Mouse (Mus musculus): Measurements from ENCODE around the gene Avp. TPM values are rescaled to one million over a fixed set of nuclear protein-coding genes. Genes with fewer than 3 reads are reported as not detected.

Avp gene
- total and polyA plus RNA-seq, 2 experiments from 2014 or later = 0.73 to 0.78 TPM

DNA sequence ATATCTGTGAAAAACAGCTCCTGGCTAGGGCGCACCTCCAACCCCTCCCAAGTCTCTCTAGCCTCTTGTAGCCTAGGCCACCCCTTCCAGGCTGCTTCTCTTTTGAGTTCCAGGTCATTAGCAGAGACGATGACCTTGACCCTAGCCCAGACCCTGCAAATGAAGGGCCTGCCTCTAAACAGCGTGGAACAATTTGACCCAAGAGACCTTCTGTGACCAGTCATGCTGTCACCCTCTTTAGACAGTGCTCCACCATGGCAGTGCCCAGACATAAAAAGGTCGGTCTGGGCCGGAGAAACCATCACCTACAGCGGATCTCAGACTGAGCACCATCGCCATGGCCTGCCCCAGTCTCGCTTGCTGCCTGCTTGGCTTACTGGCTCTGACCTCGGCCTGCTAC, 6.5 kb downstream of the Avp start, which contains the start of gene Oxt:
Gene Oxt, plus strand, starts transcription at position 301 of the 400 bp plus-strand sequence.
- WGBS = 45% methylated on average over 9 of the region's 9 CpGs
- no peaks in the 10 kb centered on the region for H3K9me3 ChIP-seq (ENCODE audit: low read length)
- H3K27ac ChIP-seq = no peak within 1 kb of the TSS
- H3K27me3 ChIP-seq (ENCODE audit: insufficient read depth, low read length) = peaks cover 41% of the 10 kb centered on the region
- no peak for DNase-seq (ENCODE audit: low spot score)
- no peak within 1 kb of the TSS for H3K9ac ChIP-seq (replicated peaks; ENCODE audit: low read length)
- peaks cover 11% of the 10 kb centered on the region for H3K4me1 ChIP-seq (ENCODE audit: insufficient read depth, low read length)
- TF ChIP-seq CTCF (IDR thresholded peaks at IDR 0.05; ENCODE audit: low read depth) = no peak
- ATAC-seq = no peak
- H3K4me2 ChIP-seq (ENCODE audit: low read depth, low read length) = peak within 1 kb of the TSS; percentile 49
- H3K4me3 ChIP-seq (ENCODE audit: low read length) = peak within 1 kb of the TSS; percentile 19
- no peaks in the 10 kb centered on the region for H3K36me3 ChIP-seq (ENCODE audit: insufficient read depth, low read length)

DNA sequence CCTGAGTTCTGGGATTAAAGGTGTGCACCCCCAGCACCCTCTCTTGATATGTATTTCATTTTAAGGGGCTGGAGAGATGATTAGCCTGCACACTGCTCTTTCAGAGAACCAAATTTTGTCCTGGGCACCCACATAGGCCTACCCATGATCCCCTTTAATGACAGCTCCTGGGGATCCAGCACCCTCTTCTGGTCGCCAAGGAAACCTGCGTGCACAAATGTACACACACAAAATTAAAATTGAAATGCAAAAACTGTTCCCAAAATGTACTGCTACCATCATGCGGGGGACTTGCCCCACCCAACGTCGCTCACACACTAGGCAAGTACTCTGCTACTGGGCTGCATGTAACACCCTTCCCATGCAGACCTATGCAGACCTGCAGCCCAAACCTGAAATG, 7.4 kb downstream of the Avp start:
- Histone ChIP-seq H3K9ac (replicated peaks; ENCODE audit: low read length) (no peak overlapping the region), H3K27me3 (ENCODE audit: insufficient read depth, low read length) (peaks cover 32% of the 10 kb centered on the region), H3K4me1 (ENCODE audit: insufficient read depth, low read length) (peaks cover 5% of the 10 kb centered on the region), H3K9me3 (ENCODE audit: low read length) (no peaks in the 10 kb centered on the region), H3K4me2 (ENCODE audit: low read depth, low read length) (no peak overlapping the region), H3K27ac (no peak overlapping the region), H3K4me3 (ENCODE audit: low read length) (no peak overlapping the region), H3K36me3 (ENCODE audit: insufficient read depth, low read length) (no peaks in the 10 kb centered on the region)
- DNase-seq (ENCODE audit: low spot score) (no peak), ATAC-seq (no peak)
- no peak for TF ChIP-seq CTCF (IDR thresholded peaks at IDR 0.05; ENCODE audit: low read depth)
- WGBS = 83% methylated on average over 5 of the region's 5 CpGs

DNA sequence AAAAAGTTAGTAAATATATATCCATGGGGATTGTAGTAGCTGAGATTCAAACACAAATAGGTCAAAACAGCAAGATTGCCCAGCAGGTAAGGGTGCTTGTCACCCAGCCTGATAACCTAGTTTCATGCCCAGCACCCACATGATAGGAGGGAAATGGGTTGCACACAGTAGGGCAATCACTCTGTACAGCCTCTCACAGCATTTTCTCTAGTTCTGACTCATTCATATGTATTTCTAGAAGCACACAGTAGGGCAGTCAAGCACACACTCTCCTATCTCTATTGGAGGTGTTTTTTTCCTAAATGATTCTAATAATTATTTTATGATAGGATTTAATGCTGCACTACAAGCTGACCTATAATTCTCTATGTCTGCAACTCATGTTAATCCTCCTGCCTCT, 12.4 kb downstream of the Avp start:
- no peak overlapping the region for H3K4me3 ChIP-seq (ENCODE audit: low read length)
- H3K27me3 ChIP-seq (ENCODE audit: insufficient read depth, low read length) = no peaks in the 10 kb centered on the region
- no peaks in the 10 kb centered on the region; the same call in 1 of the 2 replicates for H3K4me1 ChIP-seq (ENCODE audit: insufficient read depth, low read length)
- DNase-seq (ENCODE audit: low spot score) (no peak), ATAC-seq (no peak)
- peaks cover 17% of the 10 kb centered on the region; the same call in 1 of the 2 replicates for H3K36me3 ChIP-seq (ENCODE audit: insufficient read depth, low read length)
- TF ChIP-seq CTCF (IDR thresholded peaks at IDR 0.05; ENCODE audit: low read depth) = no peak
- H3K9ac ChIP-seq (replicated peaks; ENCODE audit: low read length) = no peak overlapping the region
- no peak overlapping the region for H3K27ac ChIP-seq
- H3K9me3 ChIP-seq (ENCODE audit: low read length) = no peaks in the 10 kb centered on the region
- no peak overlapping the region for H3K4me2 ChIP-seq (ENCODE audit: low read depth, low read length)

DNA sequence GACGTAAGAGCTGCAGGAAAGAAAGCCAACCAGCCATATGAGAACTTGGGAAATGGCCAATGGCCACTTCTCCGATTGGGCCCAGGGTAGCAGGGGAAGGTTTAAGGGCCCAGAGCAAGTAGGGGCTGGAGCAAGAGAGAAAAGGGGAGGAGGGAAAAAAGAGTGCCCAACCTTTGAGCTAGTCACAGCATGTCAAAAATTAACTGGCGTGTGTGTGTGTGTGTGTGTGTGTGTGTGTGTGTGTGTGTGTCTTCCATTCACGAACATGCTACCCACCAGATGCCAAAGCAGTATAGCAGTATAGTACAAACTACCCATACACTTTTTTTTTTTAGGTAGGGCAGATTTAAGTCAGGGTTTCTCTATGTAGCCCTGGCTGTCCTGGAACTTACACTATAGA, 13.4 kb downstream of the Avp start:
- 49% methylated on average over 4 of the region's 4 CpGs for WGBS
- DNase-seq (ENCODE audit: low spot score) = no peak
- TF ChIP-seq CTCF (IDR thresholded peaks at IDR 0.05; ENCODE audit: low read depth) = no peak
- Histone ChIP-seq H3K36me3 (ENCODE audit: insufficient read depth, low read length) (peaks cover 17% of the 10 kb centered on the region; the same call in 1 of the 2 replicates), H3K4me1 (ENCODE audit: insufficient read depth, low read length) (peaks cover 5% of the 10 kb centered on the region), H3K4me2 (ENCODE audit: low read depth, low read length) (no peak overlapping the region), H3K9ac (replicated peaks; ENCODE audit: low read length) (no peak overlapping the region), H3K4me3 (ENCODE audit: low read length) (no peak overlapping the region), H3K27ac (no peak overlapping the region), H3K9me3 (ENCODE audit: low read length) (no peaks in the 10 kb centered on the region), H3K27me3 (ENCODE audit: insufficient read depth, low read length) (no peaks in the 10 kb centered on the region)
- ATAC-seq = no peak

DNA sequence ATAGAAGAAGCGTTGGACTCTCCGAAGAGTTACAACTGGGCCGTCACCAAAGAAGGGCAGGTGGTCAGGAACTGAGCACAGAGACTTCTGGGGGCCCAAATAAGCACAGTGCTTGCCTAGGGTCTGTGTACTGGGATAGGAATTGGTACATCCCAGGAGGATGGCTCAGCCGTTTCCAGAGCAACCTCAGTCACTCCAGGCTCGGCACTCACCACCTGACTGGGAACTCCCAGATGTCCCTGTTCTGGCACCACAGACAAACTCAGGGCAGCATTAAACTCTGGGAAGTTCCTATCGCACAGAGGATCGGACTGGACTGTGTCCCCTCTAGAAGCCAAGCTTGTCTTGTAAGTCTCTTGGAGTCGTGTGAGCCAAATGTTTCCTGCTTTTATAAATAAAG, 17.4 kb downstream of the Avp start:
- Histone ChIP-seq H3K27ac (no peak overlapping the region), H3K4me2 (ENCODE audit: low read depth, low read length) (peak overlapping the region; percentile 78), H3K9me3 (ENCODE audit: low read length) (no peaks in the 10 kb centered on the region), H3K4me3 (ENCODE audit: low read length) (peak overlapping the region; percentile 86; the same call in 1 of the 2 replicates), H3K9ac (replicated peaks; ENCODE audit: low read length) (peak overlapping the region; percentile 82; the same call in 1 of the 2 replicates), H3K4me1 (ENCODE audit: insufficient read depth, low read length) (peaks cover 5% of the 10 kb centered on the region), H3K36me3 (ENCODE audit: insufficient read depth, low read length) (peaks cover 17% of the 10 kb centered on the region; the same call in 1 of the 2 replicates), H3K27me3 (ENCODE audit: insufficient read depth, low read length) (no peaks in the 10 kb centered on the region)
- DNase-seq (ENCODE audit: low spot score) (no peak), ATAC-seq (no peak)
- 78% methylated on average over 8 of the region's 8 CpGs for WGBS
- TF ChIP-seq CTCF (IDR thresholded peaks at IDR 0.05; ENCODE audit: low read depth) = no peak

DNA sequence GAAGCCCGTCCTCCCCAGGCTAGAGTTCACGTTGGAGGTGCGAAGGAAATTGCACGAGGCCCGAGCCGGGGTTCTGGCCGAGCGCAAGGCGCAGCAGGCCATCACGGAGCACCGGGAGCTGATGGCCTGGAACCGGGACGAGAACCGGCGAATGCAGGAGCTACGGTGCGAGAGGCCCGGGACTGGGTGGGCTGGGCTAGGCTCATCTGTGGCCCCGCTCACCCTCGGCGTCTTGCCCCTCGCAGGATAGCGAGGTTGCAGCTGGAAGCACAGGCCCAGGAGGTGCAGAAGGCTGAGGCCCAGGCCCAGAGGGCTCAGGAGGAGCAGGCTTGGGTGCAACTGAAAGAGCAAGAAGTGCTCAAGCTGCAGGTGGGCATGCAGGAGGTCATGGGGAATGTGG, 18.3 kb downstream of the Avp start:
- H3K27me3 ChIP-seq (ENCODE audit: insufficient read depth, low read length) = no peaks in the 10 kb centered on the region
- peak overlapping the region; percentile 86 for H3K4me3 ChIP-seq (ENCODE audit: low read length)
- no peaks in the 10 kb centered on the region for H3K9me3 ChIP-seq (ENCODE audit: low read length)
- peak overlapping the region; percentile 82 for H3K9ac ChIP-seq (replicated peaks; ENCODE audit: low read length)
- ATAC-seq = no peak
- peak overlapping the region; percentile 73 for H3K27ac ChIP-seq
- 0% methylated on average over 23 of the region's 23 CpGs for WGBS
- DNase-seq (ENCODE audit: low spot score) = no peak
- peak overlapping the region; percentile 78 for H3K4me2 ChIP-seq (ENCODE audit: low read depth, low read length)
- peaks cover 5% of the 10 kb centered on the region for H3K4me1 ChIP-seq (ENCODE audit: insufficient read depth, low read length)
- TF ChIP-seq CTCF (IDR thresholded peaks at IDR 0.05; ENCODE audit: low read depth) = no peak
- peaks cover 17% of the 10 kb centered on the region; the same call in 1 of the 2 replicates for H3K36me3 ChIP-seq (ENCODE audit: insufficient read depth, low read length)

DNA sequence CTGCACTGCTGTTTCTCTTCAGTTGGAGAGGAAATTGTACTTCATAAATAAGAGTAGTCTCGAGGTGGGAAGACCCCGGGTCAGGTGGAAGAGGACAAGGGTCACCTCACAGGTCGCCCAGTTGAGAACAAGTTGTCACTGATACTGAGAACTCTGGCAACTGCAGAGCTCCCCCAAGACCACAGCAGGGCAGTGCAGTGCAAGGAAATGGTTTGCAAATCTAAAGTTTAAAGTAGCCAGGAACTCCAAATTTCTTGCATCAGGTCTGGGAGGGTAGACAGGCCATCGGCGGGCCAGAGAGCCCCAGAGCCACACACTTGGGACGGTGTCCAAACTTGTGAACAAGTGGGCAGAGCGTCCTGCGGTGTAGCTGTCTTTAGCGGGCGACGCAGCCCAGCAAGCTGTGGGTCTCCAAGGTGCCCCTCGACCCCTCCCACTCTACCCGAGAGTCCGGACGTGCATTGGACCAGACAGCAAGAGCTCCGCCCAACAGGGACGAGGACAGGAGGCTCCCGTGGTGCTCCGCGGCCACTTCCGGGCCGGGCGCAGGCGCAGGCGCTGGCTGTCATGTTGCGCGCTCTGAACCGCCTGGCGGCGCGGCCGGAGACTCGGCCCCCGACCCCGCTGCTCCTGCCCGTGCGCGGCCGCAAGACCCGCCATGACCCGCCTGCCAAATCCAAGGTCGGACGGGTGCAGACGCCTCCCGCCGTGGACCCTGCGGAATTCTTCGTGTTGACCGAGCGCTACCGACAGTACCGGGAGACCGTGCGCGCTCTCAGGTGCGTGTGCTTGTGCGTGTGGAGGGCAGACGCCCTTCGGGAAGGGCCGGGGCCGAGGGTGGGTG, 18.9 kb downstream of the Avp start, which contains the start of gene Mrps26:
Gene Mrps26, plus strand, starts transcription at position 531 of the 844 bp plus-strand sequence.
- peaks cover 5% of the 10 kb centered on the region for H3K4me1 ChIP-seq (ENCODE audit: insufficient read depth, low read length)
- peak within 1 kb of the TSS; percentile 78 for H3K4me2 ChIP-seq (ENCODE audit: low read depth, low read length)
- ATAC-seq = peak; percentile 99
- H3K9ac ChIP-seq (replicated peaks; ENCODE audit: low read length) = peak within 1 kb of the TSS; percentile 82
- peak within 1 kb of the TSS; percentile 86 for H3K4me3 ChIP-seq (ENCODE audit: low read length)
- WGBS = under 1% methylated on average over 61 of the region's 61 CpGs
- H3K27ac ChIP-seq = peak within 1 kb of the TSS; percentile 73
- no peaks in the 10 kb centered on the region for H3K9me3 ChIP-seq (ENCODE audit: low read length)
- H3K27me3 ChIP-seq (ENCODE audit: insufficient read depth, low read length) = no peaks in the 10 kb centered on the region
- peaks cover 17% of the 10 kb centered on the region; the same call in 1 of the 2 replicates for H3K36me3 ChIP-seq (ENCODE audit: insufficient read depth, low read length)
- DNase-seq (ENCODE audit: low spot score) = peak; percentile 97
- TF ChIP-seq CTCF (IDR thresholded peaks at IDR 0.05; ENCODE audit: low read depth) = peak; percentile 56
